Mouse (Mus musculus) lung, embryonic 16.5 days (tissue): ENCODE measurements at regions not wholly inside any gene's neighbourhood (a gene's known extent, or its start where the extent isn't known, plus 50 kb on each side); places are given as distances from the start of the nearest gene placed in this dataset.

ENCODE experiments used
- ATAC-seq: fragments of 200-750 bp; cut with Nextera tagmentation; 2 replicates; pipeline ENCODE4 v1.8.0; 2017; ENCODE audit warnings: low read depth, mild to moderate bottlenecking, moderate library complexity
- H3K27ac ChIP-seq: fragments of 300-500 bp; sonication (generic); 2 replicates; pipeline ENCODE4 v1.5.1; 2014; ENCODE audit warnings: mild to moderate bottlenecking, control low read depth, low read length
- H3K27me3 ChIP-seq: fragments of 300-500 bp; sonication (generic); 2 replicates; pipeline ENCODE4 v1.6.1; 2014; ENCODE audit warnings: low read depth, low read length, mixed read lengths; ENCODE audit not compliant: control insufficient read depth, insufficient read depth
- H3K36me3 ChIP-seq: fragments of 300-500 bp; sonication (generic); 2 replicates; pipeline ENCODE4 v1.6.1; 2014; ENCODE audit warnings: low read length; ENCODE audit not compliant: control insufficient read depth, insufficient read depth
- H3K4me1 ChIP-seq: fragments of 300-500 bp; sonication (generic); replicated peaks from 2 replicates; pipeline ENCODE4 v1.6.1; 2014; ENCODE audit warnings: low read length, mixed read lengths; ENCODE audit not compliant: control insufficient read depth, insufficient read depth
- H3K4me2 ChIP-seq: fragments of 300-500 bp; sonication (generic); 2 replicates; pipeline ENCODE4 v1.6.1; 2014; ENCODE audit warnings: low read depth, low read length, control low read depth
- H3K4me3 ChIP-seq: fragments of 300-500 bp; sonication (generic); 2 replicates; pipeline ENCODE4 v1.5.1; 2014; ENCODE audit warnings: mild to moderate bottlenecking, low read length, control low read depth
- H3K9ac ChIP-seq: fragments of 300-500 bp; sonication (generic); 2 replicates; pipeline ENCODE4 v1.6.1; 2014; ENCODE audit warnings: low read length, control low read depth
- H3K9me3 ChIP-seq: fragments of 300-500 bp; sonication (generic); 2 replicates; pipeline ENCODE4 v1.6.1; 2016; ENCODE audit warnings: low read length; ENCODE audit not compliant: control insufficient read depth
- WGBS: fragments of 180-500 bp; shearing (Covaris S2); extraction: QIAGEN DNeasy Blood & Tissue Kit; methylation state at CpG from one replicate; pipeline ENCODE4 v1.1.7; 2014; 5-methylcytosine and 5-hydroxymethylcytosine counted together

DNA sequence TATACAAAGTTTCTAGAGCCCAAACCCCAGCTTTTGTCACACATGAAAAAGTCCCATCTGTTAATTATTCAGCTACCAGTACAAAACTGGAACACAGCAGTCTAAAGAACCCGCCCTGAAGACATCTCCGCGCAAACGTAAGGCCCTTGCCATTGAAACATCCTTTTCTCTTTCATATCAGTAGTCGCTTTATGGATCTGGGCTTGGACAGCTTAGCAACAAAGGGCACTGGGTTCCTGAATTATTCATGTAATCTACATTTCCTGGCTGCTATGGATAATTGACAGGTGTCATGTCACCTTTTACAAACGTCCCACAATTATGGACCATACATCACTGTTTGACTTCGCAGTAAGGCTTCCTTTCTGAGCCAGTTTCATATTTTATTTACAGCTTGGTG is 113.0 kb upstream of the Smim15 start:
- 91% methylated on average over 7 of the region's 7 CpGs for WGBS
- H3K27me3 ChIP-seq = no peaks in the 10 kb centered on the region
- H3K9me3 ChIP-seq = no peaks in the 10 kb centered on the region
- ATAC-seq = no peak
- no peaks in the 10 kb centered on the region for H3K36me3 ChIP-seq
- no peak overlapping the region for H3K4me3 ChIP-seq
- H3K4me2 ChIP-seq = no peak overlapping the region
- no peak overlapping the region for H3K27ac ChIP-seq
- H3K4me1 ChIP-seq = no peaks in the 10 kb centered on the region
- no peak overlapping the region for H3K9ac ChIP-seq

DNA sequence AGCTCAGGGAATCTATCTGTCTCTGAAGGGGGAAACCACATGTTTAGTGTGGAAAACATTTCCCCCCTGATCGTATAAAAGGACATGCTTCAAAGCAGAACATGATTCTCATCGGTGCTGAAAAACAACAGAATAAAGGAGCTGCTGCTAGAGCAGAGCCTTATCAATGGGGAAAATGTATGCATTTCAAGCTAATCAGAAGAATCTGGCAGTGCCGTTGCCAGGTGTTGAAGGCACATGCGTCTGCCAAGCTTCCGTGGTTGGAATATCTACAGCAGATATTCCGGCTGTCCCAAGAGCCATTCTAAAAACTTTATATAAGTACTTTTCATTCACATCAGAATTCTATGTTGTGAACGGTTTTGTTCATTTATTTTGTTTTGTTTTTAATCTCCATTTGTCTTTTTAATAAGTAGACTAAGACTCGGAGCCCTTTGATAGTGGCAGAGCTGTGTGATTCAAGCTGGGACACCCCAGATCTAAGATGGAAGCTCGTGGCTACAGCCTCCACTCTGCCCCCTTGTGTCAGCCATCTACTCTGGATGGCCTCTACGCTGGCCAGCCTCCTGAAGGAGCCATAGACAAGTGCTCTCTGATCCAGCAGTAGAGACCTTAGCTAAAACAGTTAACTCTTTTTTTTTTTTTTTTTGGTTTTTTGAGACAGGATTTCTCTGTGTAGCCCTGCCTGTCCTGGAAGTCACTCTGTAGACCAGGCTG is 116.6 kb upstream of the Smim15 start:
- ATAC-seq = no peak
- Histone ChIP-seq H3K4me2 (no peak overlapping the region), H3K27me3 (no peaks in the 10 kb centered on the region), H3K27ac (no peak overlapping the region), H3K4me3 (no peak overlapping the region), H3K9me3 (no peaks in the 10 kb centered on the region), H3K9ac (no peak overlapping the region), H3K36me3 (no peaks in the 10 kb centered on the region), H3K4me1 (no peaks in the 10 kb centered on the region; the same call in 1 of the 2 replicates)
- WGBS = 74% methylated on average over 10 of the region's 10 CpGs

DNA sequence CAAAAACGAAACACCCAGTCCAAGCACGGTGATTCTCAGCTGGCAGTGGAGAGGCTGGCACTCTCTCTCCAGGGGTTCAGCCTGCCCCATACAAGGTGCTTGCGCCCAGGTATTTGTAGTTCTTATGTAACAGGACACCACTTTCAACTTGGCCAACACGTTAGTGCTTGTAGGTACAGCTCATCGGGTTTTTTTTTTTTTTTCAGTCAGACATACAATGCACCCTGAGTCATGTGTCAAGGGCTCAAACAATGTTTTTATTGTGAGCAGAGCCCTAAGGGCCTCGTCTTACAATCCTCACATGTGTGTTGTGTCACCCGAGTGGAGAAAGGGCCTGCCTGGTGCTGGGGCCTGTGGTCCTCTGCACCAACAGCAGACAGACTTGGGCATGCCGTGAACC is 118.8 kb upstream of the Smim15 start:
- H3K4me3 ChIP-seq = no peak overlapping the region
- ATAC-seq = peak; percentile 58; the same call in 1 of the 2 replicates
- no peak overlapping the region for H3K27ac ChIP-seq
- 55% methylated on average over 8 of the region's 8 CpGs for WGBS
- H3K4me2 ChIP-seq = no peak overlapping the region
- no peaks in the 10 kb centered on the region; the same call in 1 of the 2 replicates for H3K4me1 ChIP-seq
- no peaks in the 10 kb centered on the region for H3K9me3 ChIP-seq
- H3K9ac ChIP-seq = no peak overlapping the region
- no peaks in the 10 kb centered on the region for H3K27me3 ChIP-seq
- H3K36me3 ChIP-seq = no peaks in the 10 kb centered on the region

DNA sequence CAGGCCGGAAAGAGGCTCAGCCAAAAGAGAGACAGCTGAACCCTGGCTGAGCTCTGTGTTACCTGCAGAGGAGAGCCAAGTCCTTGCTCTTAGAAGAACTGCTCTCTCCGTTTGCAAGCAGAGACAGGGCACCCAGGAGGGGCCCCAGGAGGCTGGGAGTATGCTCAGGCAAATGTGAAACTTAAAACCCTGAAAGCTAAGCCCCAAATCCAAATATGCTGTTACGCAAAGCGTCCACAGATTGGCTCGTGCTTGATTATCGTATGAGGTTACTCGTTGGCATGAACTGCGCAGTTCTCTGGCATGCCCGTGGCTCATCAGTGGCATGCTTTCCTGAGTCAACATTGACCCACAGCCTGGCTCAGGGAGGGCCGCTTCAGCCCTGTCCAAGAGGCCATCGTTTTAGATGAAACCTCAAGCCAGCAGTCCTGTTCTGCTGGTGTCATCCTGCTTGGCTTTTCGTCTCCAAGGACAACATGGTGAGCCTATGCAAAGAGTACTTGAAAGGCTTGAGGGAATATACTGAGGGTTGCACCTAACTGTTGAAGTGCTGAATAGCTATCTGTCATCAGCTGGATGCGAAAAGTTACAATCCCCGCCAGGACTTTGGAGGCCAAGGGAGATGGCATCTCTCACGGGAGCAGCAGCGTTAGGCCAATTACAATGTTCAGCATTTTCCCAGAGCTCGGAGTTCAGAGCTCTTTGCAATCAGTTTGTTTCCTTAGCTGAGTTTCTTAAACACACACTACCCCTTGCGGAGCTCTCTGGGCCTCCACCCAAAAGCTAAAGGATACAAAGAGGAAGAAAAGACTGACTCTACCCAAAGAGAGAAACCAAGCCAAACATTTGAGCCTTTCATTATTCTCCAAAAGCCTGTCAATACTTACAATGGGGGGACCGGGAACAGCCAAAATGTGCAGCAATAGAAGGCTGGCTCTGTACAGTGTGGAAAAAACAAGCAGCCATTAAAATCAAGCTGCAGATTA is 120.8 kb upstream of the Smim15 start:
- 42% methylated on average over 19 of the region's 19 CpGs for WGBS
- Histone ChIP-seq H3K4me1 (no peaks in the 10 kb centered on the region; the same call in 1 of the 2 replicates), H3K9me3 (no peaks in the 10 kb centered on the region), H3K9ac (no peak overlapping the region), H3K27ac (peak overlapping the region; percentile 7), H3K36me3 (no peaks in the 10 kb centered on the region), H3K4me3 (no peak overlapping the region), H3K4me2 (no peak overlapping the region), H3K27me3 (no peaks in the 10 kb centered on the region)
- ATAC-seq = peak; percentile 68

DNA sequence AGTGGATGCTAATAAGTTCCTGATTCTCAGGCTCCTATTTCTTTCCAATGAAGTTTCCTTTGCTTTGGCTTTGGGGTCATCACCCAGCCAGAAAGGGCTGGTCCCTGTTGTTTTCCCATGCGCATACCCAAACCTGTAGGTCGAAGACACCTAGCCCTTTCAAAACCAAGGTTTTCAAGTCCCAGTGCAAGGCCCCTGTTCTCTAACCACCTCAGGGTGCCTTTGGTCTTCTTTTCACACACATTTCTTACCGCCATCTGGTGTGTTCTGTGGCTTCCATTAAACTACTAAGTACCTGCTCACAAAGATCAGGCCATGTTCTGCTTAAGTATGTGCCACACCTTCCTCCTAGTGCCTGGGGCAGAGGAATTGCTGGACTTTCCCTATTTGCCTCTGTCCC is 124.8 kb upstream of the Smim15 start:
- no peak overlapping the region for H3K4me2 ChIP-seq
- no peaks in the 10 kb centered on the region for H3K27me3 ChIP-seq
- no peaks in the 10 kb centered on the region; the same call in 1 of the 2 replicates for H3K4me1 ChIP-seq
- no peak for ATAC-seq
- no peak overlapping the region for H3K4me3 ChIP-seq
- no peak overlapping the region for H3K27ac ChIP-seq
- no peak overlapping the region for H3K9ac ChIP-seq
- H3K9me3 ChIP-seq = no peaks in the 10 kb centered on the region
- H3K36me3 ChIP-seq = no peaks in the 10 kb centered on the region
- 87% methylated on average over 3 of the region's 3 CpGs for WGBS

DNA sequence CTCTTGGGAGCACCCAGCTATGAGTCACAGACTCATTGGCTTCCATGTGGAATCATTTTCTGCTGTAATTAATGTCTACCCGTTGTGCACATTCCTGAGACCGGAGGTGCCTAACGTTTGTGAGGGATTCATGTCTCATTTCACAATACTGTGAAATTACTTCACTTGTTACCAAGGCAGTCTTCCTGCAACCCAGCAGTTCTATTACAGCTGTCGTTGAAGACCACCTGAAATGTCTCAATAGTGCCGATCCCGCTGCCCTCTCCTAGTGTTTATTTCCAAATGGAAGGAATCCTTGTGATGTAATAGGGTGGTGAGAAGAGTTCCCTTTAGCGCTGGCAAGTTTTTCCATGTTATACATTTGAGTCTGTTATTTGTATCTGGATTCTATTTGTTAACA is 125.8 kb upstream of the Smim15 start:
- H3K9me3 ChIP-seq = no peaks in the 10 kb centered on the region
- H3K9ac ChIP-seq = no peak overlapping the region
- H3K4me2 ChIP-seq = no peak overlapping the region
- no peaks in the 10 kb centered on the region; the same call in 1 of the 2 replicates for H3K4me1 ChIP-seq
- H3K27ac ChIP-seq = no peak overlapping the region
- no peak overlapping the region for H3K4me3 ChIP-seq
- WGBS = 76% methylated on average over 7 of the region's 7 CpGs
- no peak for ATAC-seq
- no peaks in the 10 kb centered on the region for H3K36me3 ChIP-seq
- no peaks in the 10 kb centered on the region for H3K27me3 ChIP-seq

DNA sequence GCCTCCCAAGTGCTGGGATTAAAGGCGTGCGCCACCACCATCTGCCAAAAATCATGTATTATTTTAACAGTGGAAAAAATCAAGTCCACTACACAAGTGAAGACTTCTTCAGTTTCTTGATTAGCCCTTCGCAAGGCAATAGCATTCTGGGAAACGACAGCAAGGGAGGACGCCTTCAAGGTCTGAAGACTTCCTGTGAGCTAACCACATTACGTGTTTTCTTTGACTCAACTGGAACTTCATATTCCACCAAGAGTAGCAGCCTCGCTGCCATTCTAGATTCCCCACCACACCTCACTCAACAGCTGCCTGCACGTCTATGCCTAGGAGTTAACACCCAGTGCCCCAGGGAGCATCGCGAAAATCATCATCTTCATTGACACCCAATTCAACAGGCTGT is 126.2 kb upstream of the Smim15 start:
- Histone ChIP-seq H3K36me3 (no peaks in the 10 kb centered on the region), H3K4me2 (no peak overlapping the region), H3K27ac (no peak overlapping the region), H3K9me3 (no peaks in the 10 kb centered on the region), H3K27me3 (no peaks in the 10 kb centered on the region), H3K4me3 (no peak overlapping the region), H3K9ac (no peak overlapping the region), H3K4me1 (no peaks in the 10 kb centered on the region; the same call in 1 of the 2 replicates)
- ATAC-seq = no peak
- 83% methylated on average over 10 of the region's 10 CpGs for WGBS

DNA sequence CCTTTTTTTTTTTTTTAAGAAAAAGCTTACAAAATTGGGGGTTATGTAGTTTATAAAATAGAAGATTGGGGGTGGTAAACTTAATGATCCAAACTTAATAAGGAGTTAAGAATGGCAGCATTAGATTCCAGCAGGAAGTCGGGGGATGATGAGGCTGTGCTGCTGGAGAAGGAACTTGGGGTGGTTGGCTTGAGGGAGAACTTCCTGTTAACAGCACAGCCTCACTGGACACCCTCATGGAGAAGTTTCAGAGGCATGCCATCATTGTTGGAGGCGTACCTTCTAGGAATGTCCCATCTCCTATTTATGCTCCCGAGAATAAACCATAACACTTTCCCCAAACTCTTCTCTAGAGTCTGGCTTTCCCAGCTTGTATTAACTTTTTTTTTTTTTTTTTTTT is 126.7 kb upstream of the Smim15 start:
- no peak overlapping the region for H3K4me3 ChIP-seq
- H3K4me2 ChIP-seq = no peak overlapping the region
- no peak for ATAC-seq
- H3K4me1 ChIP-seq = no peaks in the 10 kb centered on the region
- no peaks in the 10 kb centered on the region for H3K36me3 ChIP-seq
- no peak overlapping the region for H3K9ac ChIP-seq
- H3K27ac ChIP-seq = no peak overlapping the region
- no peaks in the 10 kb centered on the region for H3K27me3 ChIP-seq
- WGBS = 84% methylated on average over 3 of the region's 3 CpGs
- H3K9me3 ChIP-seq = no peaks in the 10 kb centered on the region

DNA sequence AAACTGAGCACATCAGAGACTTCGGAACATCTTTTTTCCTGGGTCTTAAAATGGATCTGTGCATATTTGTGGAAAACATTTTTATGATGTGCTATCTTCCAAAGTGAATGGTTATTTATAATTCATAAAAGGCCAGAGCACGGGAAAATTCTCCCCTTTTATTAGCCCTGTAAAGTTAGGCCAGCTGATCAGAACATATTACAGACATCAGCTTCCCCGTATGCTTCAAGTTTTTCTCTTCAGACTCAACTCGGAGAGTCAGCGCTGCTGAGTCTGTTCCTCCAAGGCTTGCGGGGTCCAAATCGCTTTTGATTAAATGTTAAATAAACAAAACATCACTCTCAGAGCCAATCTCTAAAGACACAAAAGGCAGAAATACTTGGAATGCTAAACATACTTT is 134.1 kb upstream of the Smim15 start:
- no peaks in the 10 kb centered on the region for H3K27me3 ChIP-seq
- no peaks in the 10 kb centered on the region for H3K36me3 ChIP-seq
- 0 out of 2 replicates have a peak, but pooled peaks cover 4% of the 10 kb centered on the region for H3K4me1 ChIP-seq
- no peaks in the 10 kb centered on the region for H3K9me3 ChIP-seq
- WGBS = 31% methylated on average over 7 of the region's 7 CpGs
- no peak overlapping the region for H3K9ac ChIP-seq
- no peak overlapping the region for H3K4me3 ChIP-seq
- peak overlapping the region; percentile 2; the same call in 1 of the 2 replicates for H3K4me2 ChIP-seq
- no peak for ATAC-seq
- H3K27ac ChIP-seq = no peak overlapping the region
